Mouse (Mus musculus) C2C12 (cell line): ENCODE data around the gene Cyp2f2.

Experiments
- CEBPB ChIP-seq: IDR thresholded peaks from one replicate; pipeline ENCODE4 v1.6.1; 2011; ENCODE audit warnings: low read depth, mild to moderate bottlenecking, control low read depth, moderate library complexity
- CTCF ChIP-seq: IDR thresholded peaks from one replicate; pipeline ENCODE4 v1.5.1; 2011; ENCODE audit not compliant: control insufficient read depth, insufficient read depth, insufficient read length
- FOSL1 ChIP-seq: IDR thresholded peaks from one replicate; pipeline ENCODE4 v1.8.0; 2011; ENCODE audit warnings: mild to moderate bottlenecking, low read length; ENCODE audit not compliant: poor library complexity, insufficient read depth, severe bottlenecking
- MAX ChIP-seq: IDR thresholded peaks from one replicate; pipeline ENCODE4 v1.6.1; 2011; ENCODE audit warnings: mild to moderate bottlenecking, control low read depth
- MYOD1 ChIP-seq: IDR thresholded peaks from one replicate; pipeline ENCODE4 v1.6.1; 2011; ENCODE audit warnings: low read depth; ENCODE audit not compliant: control insufficient read depth, insufficient read length
- MYOG ChIP-seq: IDR thresholded peaks from one replicate; pipeline ENCODE4 v1.6.1; 2011; ENCODE audit not compliant: control insufficient read depth, insufficient read length; ENCODE audit errors: extremely low read depth
- USF1 ChIP-seq: IDR thresholded peaks from one replicate; pipeline ENCODE4 v1.6.1; 2011; ENCODE audit warnings: low read depth, mild to moderate bottlenecking, control low read depth, moderate library complexity

GRCm38 (mm10) chr7:27174896-27175295, 55.2 kb downstream of the Cyp2f2 start:
- TF ChIP-seq CTCF (no peak), CEBPB (no peak), USF1 (no peak), MAX (no peak), FOSL1 (no peak), MYOG (no peak), MYOD1 (no peak)
